Mouse (Mus musculus) heart, postnatal 0 days (tissue): ENCODE data around the gene Rexo1. TPM values are rescaled to one million over a fixed set of nuclear protein-coding genes. Genes with fewer than 3 reads are reported as not detected.
A peak's percentile ranks its signal among the peaks of the same experiment; 100 is the strongest.

ENCODE experiments used
- ATAC-seq: fragments of 200-750 bp; cut with Nextera tagmentation; 2 replicates; pipeline ENCODE4 v1.8.0; 2017; ENCODE audit warnings: low read depth, moderate number of reproducible peaks, moderate library complexity; ENCODE audit not compliant: insufficient read depth
- DNase-seq: peaks from one replicate; pipeline ENCODE4 v3.0.0-alpha.2; 2016; ENCODE audit warnings: low spot score
- H3K27ac ChIP-seq: fragments of 300-500 bp; sonication (generic); 2 replicates; pipeline ENCODE4 v1.5.1; 2014; ENCODE audit warnings: low read depth, mild to moderate bottlenecking
- H3K27me3 ChIP-seq: fragments of 300-500 bp; sonication (generic); 2 replicates; pipeline ENCODE4 v1.6.1; 2014; ENCODE audit warnings: low read length, mixed read lengths; ENCODE audit not compliant: control insufficient read depth, insufficient read depth
- H3K36me3 ChIP-seq: fragments of 300-500 bp; sonication (generic); replicated peaks from 2 replicates; pipeline ENCODE4 v1.6.1; 2014; ENCODE audit warnings: low read length, mixed read lengths; ENCODE audit not compliant: control insufficient read depth, insufficient read depth
- H3K4me1 ChIP-seq: fragments of 300-500 bp; sonication (generic); 2 replicates; pipeline ENCODE4 v1.6.1; 2014; ENCODE audit warnings: antibody characterized with exemption; ENCODE audit not compliant: control insufficient read depth, insufficient read depth
- H3K4me2 ChIP-seq: fragments of 300-500 bp; sonication (generic); 2 replicates; pipeline ENCODE4 v1.6.1; 2014; ENCODE audit warnings: low read depth, mild to moderate bottlenecking, low read length, moderate library complexity
- H3K4me3 ChIP-seq: fragments of 300-500 bp; sonication (generic); 2 replicates; pipeline ENCODE4 v1.5.1; 2014; ENCODE audit warnings: low read depth, low read length
- H3K9ac ChIP-seq: fragments of 300-500 bp; sonication (generic); replicated peaks from 2 replicates; pipeline ENCODE4 v1.6.1; 2014; ENCODE audit warnings: low read depth, low read length, mixed read lengths
- H3K9me3 ChIP-seq: fragments of 300-500 bp; sonication (generic); replicated peaks from 2 replicates; pipeline ENCODE4 v1.6.1; 2016; ENCODE audit warnings: low read length; ENCODE audit not compliant: control insufficient read depth
- CTCF ChIP-seq: IDR thresholded peaks from 2 replicates; pipeline ENCODE4 v1.5.1; 2016; ENCODE audit warnings: antibody characterized with exemption, control low read depth, low read depth
- EP300 ChIP-seq: IDR thresholded peaks from 2 replicates; pipeline ENCODE4 v1.6.1; 2016; ENCODE audit warnings: antibody characterized with exemption, low read depth
- WGBS: fragments of 180-500 bp; shearing (Covaris S2); extraction: QIAGEN DNeasy Blood & Tissue Kit; methylation state at CpG from one replicate; pipeline ENCODE4 v1.1.7; 2014; 5-methylcytosine and 5-hydroxymethylcytosine counted together
- polyA plus RNA-seq: library from polyadenylated mRNA; unstranded; fragments of >200 nt; fragmentation: Nextera tagmentation; extraction: Ambion mirVana; gene quantifications from 2 replicates; pipeline ENCODE4 v1.2.1, GENCODE M21; 2015
- total RNA-seq: library from RNA; depleted of rRNA; stranded (reverse); fragments of >200 nt; gene quantifications from 2 replicates; pipeline ENCODE4 v1.2.3, GENCODE M21; 2014; ENCODE audit warnings: low replicate concordance

The Rexo1 gene
- total and polyA plus RNA-seq, 2 experiments from 2014 or later, result 7.6 to 13.1 TPM

- Histone ChIP-seq H3K27me3 (no peaks in the 10 kb centered on the region), H3K9me3 (no peaks in the 10 kb centered on the region), H3K27ac (peak overlapping the region; percentile 83), H3K36me3 (no peaks in the 10 kb centered on the region; the same call in none of the 2 replicates), H3K4me3 (peak overlapping the region; percentile 83), H3K9ac (no peak overlapping the region), H3K4me2 (peak overlapping the region; percentile 76), H3K4me1 (peaks cover 10% of the 10 kb centered on the region; the same call in 1 of the 2 replicates)
- peak; percentile 61 for DNase-seq
- TF ChIP-seq CTCF (peak; percentile 72), EP300 (no peak)
- 10% methylated on average over 8 of the region's 8 CpGs for WGBS
- 0 out of 2 replicates have a peak, but pooled peaks have one; percentile 9 for ATAC-seq
These were observed 17.6 kb upstream of the Rexo1 start for GRCm38 (mm10) chr10:80578911-80579310.

DNA sequence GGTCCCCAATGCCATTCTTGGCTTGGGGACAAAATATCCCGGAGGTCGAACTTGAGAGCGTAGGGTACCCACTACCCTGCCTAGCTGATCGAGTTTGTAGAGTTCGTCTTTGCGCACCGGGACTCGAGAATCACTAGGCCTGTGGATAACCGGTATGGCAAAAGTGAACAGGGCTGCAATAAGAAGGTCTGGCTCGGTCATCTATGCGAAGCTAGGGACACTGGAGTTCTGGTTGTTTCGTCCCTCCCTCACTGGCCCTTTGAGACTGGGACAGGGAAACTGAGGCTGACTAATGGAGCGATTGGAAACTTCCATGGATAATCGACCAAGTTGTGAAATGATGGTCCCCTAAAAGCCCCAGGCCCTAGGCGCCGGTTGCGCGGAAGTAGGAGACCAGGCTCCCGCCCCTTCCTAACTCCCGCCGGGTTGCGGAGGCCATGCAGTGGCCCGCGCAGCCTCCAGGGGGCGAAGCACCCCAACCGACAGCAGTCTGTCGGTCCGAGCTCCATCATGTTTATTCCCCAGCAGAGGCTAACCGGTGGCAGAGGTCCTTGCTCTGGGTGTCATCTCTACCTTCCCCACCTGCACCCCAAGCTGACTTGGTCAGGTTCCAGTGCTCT lies 16.9 kb upstream of the Rexo1 start:
- no peak overlapping the region for H3K9ac ChIP-seq
- H3K4me3 ChIP-seq, result peak overlapping the region; percentile 83
- DNase-seq (peak; percentile 82), ATAC-seq (peak; percentile 46)
- H3K27ac ChIP-seq, result peak overlapping the region; percentile 83
- TF ChIP-seq EP300, result no peak; the same call in 1 of the 2 replicates
- peak; percentile 77 for TF ChIP-seq CTCF
- H3K36me3 ChIP-seq, result no peaks in the 10 kb centered on the region; the same call in none of the 2 replicates
- peak overlapping the region; percentile 76 for H3K4me2 ChIP-seq
- H3K4me1 ChIP-seq, result peaks cover 10% of the 10 kb centered on the region; the same call in 1 of the 2 replicates
- H3K27me3 ChIP-seq, result no peaks in the 10 kb centered on the region
- no peaks in the 10 kb centered on the region for H3K9me3 ChIP-seq
- WGBS, result under 1% methylated on average over 29 of the region's 29 CpGs

DNA sequence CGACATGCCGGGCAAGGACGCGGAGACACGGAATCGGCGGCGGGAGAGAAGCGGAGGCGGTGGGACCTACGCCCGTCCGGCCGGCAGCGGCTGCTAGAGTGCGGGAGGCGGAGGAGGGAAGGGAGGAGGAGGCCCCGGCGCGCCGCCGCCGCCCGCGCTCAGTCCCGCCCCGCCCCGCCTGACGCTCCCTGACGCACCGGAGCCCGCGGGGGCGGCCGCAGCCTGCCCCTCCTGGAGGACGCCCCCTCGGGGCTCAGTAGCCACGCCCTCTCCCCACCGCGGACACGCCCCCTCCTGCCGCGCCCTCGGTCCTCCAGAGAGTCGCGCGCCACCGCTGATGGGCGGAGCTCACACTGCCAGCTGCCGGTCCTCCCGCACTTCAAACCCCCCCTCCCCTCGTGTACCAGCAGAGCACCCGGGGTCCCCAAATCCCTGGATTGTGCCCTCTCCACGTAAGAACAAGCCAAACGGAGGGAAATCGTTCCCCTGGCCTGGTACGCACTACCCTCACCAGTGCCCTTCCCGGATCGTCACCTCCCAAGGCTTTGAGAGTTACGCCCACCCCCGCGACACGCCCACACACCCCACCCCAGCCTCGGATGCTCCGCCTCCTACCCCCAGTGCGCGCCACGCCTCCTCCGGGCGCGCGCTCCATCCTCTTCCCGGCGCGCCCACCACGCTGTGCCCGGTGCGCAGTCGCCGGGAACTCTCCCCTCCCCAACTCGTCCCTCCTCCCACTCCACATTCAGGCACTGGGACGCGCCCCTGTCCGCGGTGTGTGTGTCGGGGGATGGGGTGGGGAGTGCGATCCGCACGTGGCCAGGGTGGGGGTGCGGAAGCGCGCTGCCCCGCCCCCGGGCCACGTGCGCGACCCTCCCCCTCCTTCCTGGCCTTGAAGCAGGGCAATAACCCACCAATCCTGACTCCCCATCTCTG lies 16.1 kb upstream of the Rexo1 start, which contains the start of gene Klf16:
Klf16 (minus strand) TSS at position 127 of the 936 bp plus-strand sequence.
- peaks cover 10% of the 10 kb centered on the region; the same call in 1 of the 2 replicates for H3K4me1 ChIP-seq
- TF ChIP-seq CTCF, result no peak
- TF ChIP-seq EP300, result 0 out of 2 replicates have a peak, but pooled peaks have one; percentile 56
- H3K36me3 ChIP-seq, result no peaks in the 10 kb centered on the region; the same call in none of the 2 replicates
- H3K4me3 ChIP-seq, result peak within 1 kb of the TSS; percentile 83
- DNase-seq, result peak; percentile 91
- H3K27me3 ChIP-seq, result no peaks in the 10 kb centered on the region
- H3K4me2 ChIP-seq, result peak within 1 kb of the TSS; percentile 76
- peak within 1 kb of the TSS; percentile 83 for H3K27ac ChIP-seq
- H3K9me3 ChIP-seq, result no peaks in the 10 kb centered on the region
- peak; percentile 84 for ATAC-seq
- 0% methylated on average over 82 of the region's 97 CpGs for WGBS
- peak within 1 kb of the TSS; percentile 74 for H3K9ac ChIP-seq

DNA sequence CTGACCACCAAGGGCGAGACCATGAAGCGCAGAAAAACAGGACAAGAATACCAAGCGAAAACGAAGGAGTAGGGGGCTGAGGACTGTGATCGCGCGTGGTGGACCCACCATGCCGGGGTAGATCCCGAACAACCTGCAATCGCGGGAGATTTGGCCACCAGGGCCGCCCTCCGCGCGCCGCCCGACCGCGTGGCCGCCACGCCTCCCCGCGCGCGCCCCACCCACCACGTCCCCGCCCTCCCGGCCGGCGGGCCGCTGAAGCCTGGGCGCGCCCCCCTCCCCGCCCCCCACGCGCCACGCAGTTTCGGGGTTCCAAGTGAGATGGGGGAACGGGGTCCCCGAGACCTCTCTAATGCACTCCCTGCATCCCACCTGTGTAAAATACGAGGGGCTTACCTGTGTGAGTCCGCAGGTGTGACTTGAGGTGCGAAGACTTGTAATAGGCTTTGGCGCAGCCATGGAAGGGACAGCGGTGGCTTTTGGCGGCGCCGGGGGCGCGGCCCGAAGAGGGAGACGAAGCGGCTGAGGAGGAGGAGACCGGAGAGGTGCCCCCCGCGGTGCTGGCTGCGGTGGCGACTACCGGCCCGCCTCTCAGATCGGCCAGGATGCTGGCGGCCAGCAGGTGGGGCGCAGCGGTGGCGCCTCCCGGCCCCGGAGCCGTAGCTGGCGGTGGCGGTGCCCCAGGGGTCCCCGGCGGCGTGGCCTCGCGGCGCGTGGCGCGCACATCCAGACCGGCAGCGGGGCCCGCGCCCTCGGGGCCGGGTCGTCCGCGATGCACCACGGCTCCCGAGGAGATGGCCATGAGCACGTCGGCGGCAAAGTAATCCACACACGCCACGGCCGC lies 15.2 kb upstream of the Rexo1 start:
- ATAC-seq, result peak; percentile 3; the same call in 1 of the 2 replicates
- H3K4me3 ChIP-seq, result peak overlapping the region; percentile 83
- peak overlapping the region; percentile 74 for H3K9ac ChIP-seq
- peaks cover 13% of the 10 kb centered on the region; the same call in 1 of the 2 replicates for H3K4me1 ChIP-seq
- WGBS, result under 1% methylated on average over 92 of the region's 96 CpGs
- H3K4me2 ChIP-seq, result peak overlapping the region; percentile 76
- no peak for DNase-seq
- no peak for TF ChIP-seq EP300
- no peak for TF ChIP-seq CTCF
- H3K27me3 ChIP-seq, result no peaks in the 10 kb centered on the region
- peak overlapping the region; percentile 83 for H3K27ac ChIP-seq
- no peaks in the 10 kb centered on the region for H3K9me3 ChIP-seq
- no peaks in the 10 kb centered on the region for H3K36me3 ChIP-seq
